Mouse (Mus musculus) fibroblast of lung, adult 2 months (primary cell): ENCODE results near the gene Pxdc1.

Experiments
- DNase-seq: peaks from one replicate; pipeline ENCODE4 v3.0.0-alpha.2; 2011; ENCODE audit warnings: low read depth

The Pxdc1 gene

GRCm38 (mm10) chr13:34651474-34651991, 1.8 kb downstream of the Pxdc1 start:
- no peak for DNase-seq

GRCm38 (mm10) chr13:34650953-34651352, 2.3 kb downstream of the Pxdc1 start:
- no peak for DNase-seq

GRCm38 (mm10) chr13:34650371-34650770, 2.9 kb downstream of the Pxdc1 start:
- DNase-seq = no peak

DNA sequence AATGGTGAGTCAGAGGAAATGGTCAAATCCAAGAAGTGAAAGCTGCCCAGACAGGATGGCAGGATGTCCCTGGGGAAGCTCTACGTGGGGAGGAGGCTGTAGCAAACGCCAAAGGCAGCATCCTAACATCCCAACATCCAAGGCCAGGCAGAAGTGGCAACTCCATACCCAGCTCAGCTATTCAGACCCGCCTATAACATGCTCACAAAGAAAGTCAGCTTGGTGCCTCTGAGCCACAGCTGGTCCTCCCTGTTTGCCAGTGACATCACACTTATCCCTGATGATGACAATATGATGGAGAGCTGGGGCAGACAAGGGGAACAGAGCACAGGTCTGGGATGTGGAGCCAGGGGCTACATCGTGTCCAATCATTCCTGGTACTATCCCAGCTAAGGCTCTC, 5.5 kb downstream of the Pxdc1 start:
- no peak for DNase-seq

- no peak for DNase-seq
These were observed 6.1 kb downstream of the Pxdc1 start for GRCm38 (mm10) chr13:34647221-34647620.

DNA sequence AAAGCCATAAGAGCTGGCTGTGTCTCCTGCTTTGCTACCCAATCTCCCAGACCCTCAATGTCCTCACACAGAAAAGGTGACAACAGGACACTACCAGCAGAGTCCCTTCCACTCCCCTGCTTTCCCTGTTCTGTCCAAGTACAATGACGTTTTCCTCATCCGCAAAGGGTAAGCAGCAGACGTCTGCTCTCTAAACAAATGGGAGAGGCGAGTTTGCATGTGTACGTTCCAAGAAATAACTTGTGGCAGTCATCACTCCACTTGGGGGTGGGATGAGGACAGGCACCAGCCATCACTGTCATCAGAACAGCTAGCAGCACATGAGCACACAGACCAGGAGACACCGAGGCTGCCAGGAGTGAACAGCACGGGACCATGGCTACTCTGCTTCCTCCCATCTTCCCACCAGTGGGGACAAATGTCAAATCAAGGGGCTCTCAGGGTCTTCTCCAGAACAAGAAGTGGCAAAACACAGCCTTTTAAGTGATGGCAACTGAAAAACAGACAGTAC, 7.0 kb downstream of the Pxdc1 start:
- DNase-seq = no peak

DNA sequence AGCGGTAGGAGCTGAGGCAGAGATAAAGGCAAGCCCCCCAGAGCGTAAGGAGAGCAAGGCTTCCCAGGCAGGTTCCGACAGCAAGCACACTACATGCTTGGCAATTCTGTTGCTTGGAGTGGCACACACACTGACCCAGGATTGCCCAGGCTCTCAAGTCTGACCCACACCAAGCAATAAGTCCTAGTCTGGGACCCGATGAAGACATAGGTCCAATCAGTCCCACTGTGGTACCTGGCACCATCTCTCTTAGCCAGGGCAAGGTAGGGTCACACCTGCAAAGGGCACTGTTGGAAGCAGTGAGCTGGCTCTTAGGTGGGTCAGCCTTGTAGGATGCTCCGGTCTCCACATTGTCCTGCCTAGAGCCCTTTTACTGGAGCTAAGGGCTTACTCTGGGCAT, 7.8 kb downstream of the Pxdc1 start:
- no peak for DNase-seq

DNA sequence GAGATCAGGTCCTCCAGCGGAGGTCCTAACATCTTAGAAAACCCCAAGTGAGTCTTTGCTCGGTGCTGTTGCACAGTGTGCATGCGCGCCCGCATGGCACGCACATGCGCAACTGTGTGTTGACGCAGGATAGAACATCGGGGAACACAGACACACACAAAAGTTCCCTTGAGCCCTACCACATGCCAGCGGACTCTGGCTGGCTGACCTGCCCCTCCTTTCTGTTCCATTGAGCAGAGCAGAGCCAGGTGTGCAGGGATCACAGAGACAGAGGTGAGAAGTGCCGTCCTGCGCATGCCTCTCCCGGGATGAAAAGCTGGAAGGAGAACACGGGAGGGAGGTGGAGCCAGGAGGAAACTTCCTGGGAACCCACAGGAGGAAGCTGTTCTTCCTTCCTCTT, 8.9 kb downstream of the Pxdc1 start:
- no peak for DNase-seq

- DNase-seq = no peak
These were observed 9.4 kb downstream of the Pxdc1 start for GRCm38 (mm10) chr13:34643926-34644325.

GRCm38 (mm10) chr13:34642941-34643875, 10.1 kb downstream of the Pxdc1 start:
- no peak for DNase-seq

DNA sequence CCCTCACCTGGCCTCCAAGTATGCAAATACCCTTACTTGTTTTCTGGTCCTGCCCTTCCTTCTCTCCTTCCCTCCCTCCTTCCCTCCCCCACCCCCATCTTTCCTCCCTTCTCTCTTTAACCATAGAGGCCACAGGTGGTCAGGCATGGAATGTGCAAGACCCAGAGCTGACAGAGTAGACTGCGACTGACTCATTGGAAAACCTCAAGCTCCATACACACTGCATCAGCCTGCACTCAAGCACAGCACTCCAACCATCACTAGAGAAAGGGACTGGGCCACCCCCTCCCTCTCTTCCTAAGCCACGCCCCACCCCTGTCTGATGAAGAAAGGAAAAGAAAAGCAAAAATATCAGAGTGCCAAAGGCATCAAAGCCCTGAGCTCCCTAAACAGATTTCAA, 12.2 kb downstream of the Pxdc1 start:
- no peak for DNase-seq

- DNase-seq = no peak
These were observed 17.3 kb downstream of the Pxdc1 start for GRCm38 (mm10) chr13:34635978-34636377.

DNA sequence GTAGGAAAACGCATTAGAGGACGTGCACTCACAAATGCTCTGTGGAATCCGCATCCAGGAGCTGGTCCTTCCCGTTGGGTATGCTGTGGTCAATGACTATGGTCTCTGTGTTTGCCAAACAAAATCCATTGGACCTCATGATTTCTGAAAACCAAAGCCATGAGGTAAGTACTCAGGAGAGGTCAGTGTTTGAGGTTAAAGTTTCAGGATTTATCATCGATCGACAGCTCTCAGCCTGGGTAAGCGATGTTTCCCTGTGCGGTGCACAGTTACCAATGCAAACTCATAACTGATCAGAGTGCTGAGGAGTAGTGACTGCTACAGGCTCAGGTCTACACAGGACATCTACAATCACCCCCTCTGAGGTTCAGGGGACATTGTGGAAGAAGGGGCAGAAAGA, 23.0 kb downstream of the Pxdc1 start:
- DNase-seq = no peak

DNA sequence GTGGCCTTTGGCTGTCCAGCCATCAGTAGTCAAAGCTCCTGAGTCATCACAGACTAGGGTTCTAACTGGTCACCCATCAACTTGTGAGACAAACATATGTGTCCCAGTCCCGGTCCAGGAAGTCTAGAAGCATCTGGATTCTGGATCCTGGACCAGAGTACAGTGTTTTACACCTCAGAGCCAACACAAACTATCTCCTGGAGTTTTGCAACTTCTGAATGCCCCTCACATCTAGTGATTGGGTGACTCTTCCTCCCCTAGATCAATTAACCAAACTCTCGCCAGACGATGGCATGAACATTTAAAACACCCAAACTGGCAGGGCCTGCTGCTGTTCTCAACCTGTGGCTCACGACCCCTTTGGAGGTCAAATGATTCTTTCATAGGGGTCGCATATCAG, 23.5 kb downstream of the Pxdc1 start:
- no peak for DNase-seq

DNA sequence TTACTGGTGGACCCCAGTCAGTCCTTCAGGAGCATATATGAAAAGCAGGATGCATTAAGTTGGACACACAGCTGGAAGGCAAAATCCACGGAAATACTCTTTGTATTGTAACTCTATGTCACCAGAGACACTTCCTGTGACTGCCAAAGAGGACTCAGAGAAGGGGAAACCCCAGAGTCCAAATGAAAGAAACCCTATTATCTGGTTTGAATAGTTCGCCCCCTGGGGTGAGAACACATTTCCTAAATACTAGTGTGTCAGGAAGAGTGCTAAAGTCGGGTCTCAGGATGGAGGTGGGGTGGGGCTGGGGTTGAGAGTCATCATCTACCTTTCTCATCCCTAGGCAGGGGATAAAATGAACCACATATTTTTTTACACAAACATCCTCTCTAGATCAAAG, 25.8 kb downstream of the Pxdc1 start:
- no peak for DNase-seq

DNA sequence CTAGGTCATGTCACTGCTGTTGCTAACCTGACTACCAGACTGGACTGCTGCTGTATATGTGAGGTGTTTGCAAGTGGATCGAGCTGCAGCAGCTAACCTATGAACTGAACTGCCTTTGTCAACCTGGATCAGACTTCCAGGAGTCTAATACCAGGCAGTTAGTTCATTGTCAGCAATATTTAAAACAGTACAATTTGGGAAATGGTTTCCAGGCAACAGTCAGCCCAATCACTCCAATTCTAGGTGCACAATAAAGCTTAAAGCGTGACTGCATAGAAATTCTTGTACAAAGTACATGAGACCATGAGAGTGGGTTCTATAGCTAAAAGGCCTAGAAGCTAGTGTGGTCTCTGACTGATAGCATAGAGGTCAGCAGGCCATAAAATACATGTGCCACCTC, 28.9 kb downstream of the Pxdc1 start:
- no peak for DNase-seq

- DNase-seq = no peak
These were observed 40.9 kb downstream of the Pxdc1 start for GRCm38 (mm10) chr13:34612402-34612801.

GRCm38 (mm10) chr13:34609711-34610110, 43.6 kb downstream of the Pxdc1 start:
- peak; percentile 13 for DNase-seq

- no peak for DNase-seq
These were observed 46.2 kb downstream of the Pxdc1 start for GRCm38 (mm10) chr13:34607079-34607478.

DNA sequence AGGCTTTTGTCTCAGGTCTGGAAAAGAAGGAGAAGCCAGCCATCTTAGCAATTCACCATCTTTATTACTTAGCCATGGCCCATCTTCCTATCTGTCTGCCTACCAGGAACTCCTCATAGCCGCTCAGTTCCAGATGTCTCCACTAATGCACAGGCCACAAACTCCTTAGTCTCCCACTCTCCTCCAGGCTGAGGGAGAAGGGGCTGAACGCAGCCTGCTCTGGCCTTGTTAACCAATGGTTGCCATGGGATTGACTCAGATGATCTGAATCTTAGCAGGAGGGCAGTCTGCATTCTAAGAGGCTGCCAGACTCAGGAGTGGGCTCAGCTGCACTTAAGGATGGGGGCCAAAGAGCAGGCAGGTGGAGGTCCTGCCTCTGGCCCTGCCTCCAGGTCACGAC, 47.4 kb downstream of the Pxdc1 start:
- DNase-seq = no peak

DNA sequence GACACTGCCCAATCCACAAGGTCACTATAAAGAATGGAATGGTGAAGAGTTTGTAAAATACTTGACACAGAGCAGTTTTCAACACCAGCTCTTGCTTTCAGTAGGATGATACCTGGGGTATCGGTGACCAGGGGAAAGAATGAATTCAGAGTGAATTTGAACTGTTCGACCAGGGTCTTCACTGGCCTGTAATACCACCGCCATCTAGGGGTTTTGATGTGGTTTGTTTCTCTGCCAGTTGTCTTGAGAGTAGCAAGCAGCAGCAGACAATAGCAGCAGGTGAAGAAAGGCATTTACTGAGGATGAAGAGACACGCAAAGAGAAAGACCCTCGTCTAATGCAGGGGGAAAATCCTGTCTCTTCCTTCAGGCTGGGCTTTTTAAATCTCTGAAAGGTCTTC, 48.1 kb downstream of the Pxdc1 start:
- no peak for DNase-seq

DNA sequence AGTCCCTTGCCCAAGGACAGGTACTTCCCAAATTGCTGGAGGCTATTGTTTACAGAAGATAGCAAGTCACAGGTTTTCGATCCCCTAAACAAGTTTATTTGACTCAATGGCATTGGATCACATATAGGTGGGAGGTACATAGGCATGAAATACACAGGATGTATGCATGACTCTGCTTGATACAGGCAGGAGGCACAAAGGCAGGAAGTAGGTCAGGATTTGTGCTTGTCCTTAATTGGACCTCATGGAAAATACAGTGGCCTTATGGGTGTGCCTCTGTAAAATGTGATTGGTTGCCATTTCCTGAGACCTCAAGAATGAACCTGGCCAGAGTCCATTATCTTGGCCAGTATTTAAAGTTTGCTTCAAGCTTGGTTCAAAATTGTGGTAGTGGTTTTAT, 48.9 kb downstream of the Pxdc1 start:
- no peak for DNase-seq

GRCm38 (mm10) chr13:34602757-34603156, 50.5 kb downstream of the Pxdc1 start:
- no peak for DNase-seq

DNA sequence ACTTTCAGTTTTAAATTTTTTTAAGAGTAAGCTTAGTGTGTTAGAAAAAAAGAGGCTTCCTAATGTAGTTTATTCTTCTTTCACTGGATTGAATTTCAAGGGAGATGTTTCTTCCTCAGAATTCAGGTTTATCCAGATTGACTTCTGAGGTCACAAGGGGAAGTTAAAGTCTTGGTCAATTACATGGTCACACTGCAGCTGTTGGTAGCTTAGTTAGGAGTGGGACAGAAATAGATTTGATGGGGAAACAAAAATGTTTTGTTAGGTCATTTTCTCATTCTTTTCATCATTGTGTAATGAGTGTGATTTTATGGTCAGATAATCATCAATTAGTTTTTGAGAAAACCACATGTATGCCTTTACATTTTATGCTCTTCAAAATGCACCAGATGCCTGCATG, 56.5 kb downstream of the Pxdc1 start:
- DNase-seq = no peak
